Mouse (Mus musculus): Measurements from ENCODE around the gene Slit3.

Slit3 gene

DNA sequence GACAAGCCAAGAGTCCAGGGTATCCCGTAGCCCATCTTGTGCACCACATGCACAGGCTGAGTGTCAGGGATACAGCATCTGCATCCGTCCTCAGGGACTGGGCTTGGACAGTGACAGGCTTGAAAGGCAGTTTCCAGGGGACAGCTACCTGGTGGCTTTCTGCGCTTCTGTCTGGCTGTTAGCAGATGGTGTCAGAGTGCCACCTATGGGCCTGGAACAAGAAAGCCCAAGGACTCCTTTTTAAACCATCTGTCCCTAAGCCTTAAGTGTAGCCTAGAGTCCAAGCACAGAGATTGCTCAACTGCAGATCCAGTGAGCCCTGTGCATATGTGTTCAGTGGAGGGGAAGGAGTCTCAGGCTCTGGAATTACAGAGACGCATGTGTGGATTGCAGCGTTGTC lies 544.0 kb downstream of the Slit3 start:
- DNase-seq: peak; percentile 70

GRCm38 (mm10) chr11:35667428-35667827 lies 546.4 kb downstream of the Slit3 start:
- DNase-seq: peak; percentile 18

- peak; percentile 54 for DNase-seq
Observed at GRCm38 (mm10) chr11:35668138-35668537, 547.1 kb downstream of the Slit3 start.

- DNase-seq: peak; percentile 89
Observed at GRCm38 (mm10) chr11:35668750-35669149, 547.7 kb downstream of the Slit3 start.

GRCm38 (mm10) chr11:35669536-35669935 lies 548.5 kb downstream of the Slit3 start:
- peak; percentile 31 for DNase-seq

DNA sequence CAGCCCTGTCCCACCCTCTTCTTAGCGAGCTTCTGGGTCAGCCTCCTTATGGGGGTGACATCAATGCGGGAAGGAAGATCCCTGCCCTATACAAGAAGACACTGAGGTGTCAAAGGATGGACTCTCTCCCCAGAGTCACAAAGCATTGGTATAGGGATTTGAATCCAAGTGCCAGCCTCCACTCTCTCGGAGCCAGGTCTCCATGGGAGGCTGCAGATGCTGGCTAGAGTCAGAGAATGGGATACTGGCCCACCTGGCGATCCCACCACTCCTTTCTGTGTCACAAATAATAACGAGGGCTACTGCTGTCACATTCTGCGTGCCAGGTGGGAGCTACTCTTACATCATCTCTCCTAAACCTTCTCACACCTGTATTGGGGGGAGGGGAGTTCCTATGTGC lies 549.2 kb downstream of the Slit3 start:
- DNase-seq: no peak

DNA sequence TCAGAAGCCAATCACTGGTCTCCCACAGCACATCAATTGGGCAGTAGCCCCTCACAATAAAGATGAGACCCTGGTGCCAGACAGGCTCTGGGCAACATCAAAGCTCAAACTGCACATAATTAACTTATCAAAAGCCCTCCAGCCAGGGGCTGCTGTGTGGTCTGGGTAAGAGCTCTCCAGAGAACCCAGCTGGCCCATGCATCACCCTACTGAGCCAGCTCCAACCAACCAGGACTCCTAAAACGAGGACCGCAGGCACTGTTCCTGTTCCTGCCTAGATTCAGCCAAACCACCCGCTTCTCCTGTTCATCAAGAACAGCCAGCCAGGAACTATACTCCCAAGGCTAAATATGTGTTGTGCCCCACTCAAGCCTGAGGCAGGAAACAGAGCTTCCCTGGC lies 549.7 kb downstream of the Slit3 start:
- no peak for DNase-seq

- no peak for DNase-seq
Observed at GRCm38 (mm10) chr11:35673050-35673449, 552.0 kb downstream of the Slit3 start.

- DNase-seq: no peak
Observed at GRCm38 (mm10) chr11:35674242-35674641, 553.2 kb downstream of the Slit3 start.

DNA sequence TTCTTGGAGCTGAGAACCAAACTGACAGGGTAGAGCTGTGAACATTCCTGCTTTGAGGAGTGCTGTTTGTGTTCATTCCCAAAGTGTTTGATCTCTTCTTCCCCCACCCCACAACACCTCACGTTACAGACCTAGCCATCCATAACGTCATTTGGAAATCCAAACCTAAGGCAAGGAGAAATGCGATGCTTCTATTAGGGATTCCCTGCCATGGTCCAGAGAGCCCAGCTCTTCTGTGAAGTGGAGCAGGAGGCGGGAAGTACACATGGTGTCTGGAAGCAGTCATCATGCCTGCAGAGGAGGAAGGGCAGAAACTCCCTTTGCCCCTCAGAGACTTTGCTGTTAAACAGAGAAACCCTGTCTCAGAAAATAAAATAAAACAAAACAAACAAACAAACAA lies 555.7 kb downstream of the Slit3 start:
- DNase-seq: no peak

- DNase-seq: no peak
Observed at GRCm38 (mm10) chr11:35679976-35680375, 559.0 kb downstream of the Slit3 start.

DNA sequence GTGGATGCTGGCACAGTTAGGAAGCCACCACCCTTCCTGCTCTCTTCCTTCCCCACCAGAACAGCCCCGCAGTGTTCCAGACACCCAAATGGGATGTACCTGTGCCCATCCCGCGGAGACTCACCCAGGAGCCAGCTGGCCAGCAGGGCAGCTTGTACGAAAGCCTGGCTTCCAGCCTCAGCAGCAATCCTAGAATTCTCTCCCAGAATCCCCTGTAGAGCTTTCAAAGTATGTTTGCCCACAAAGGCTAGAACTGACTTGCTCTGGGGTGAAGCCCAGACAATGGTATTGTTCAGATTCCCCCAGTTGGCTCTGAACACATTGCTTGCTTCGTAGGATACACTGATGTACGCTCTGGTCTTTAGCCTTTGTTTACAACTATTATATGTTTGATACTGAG lies 566.3 kb downstream of the Slit3 start:
- DNase-seq: no peak

GRCm38 (mm10) chr11:35690515-35691281 lies 569.7 kb downstream of the Slit3 start:
- no peak for DNase-seq

- peak; percentile 43 for DNase-seq
Observed at GRCm38 (mm10) chr11:35693136-35693535, 572.1 kb downstream of the Slit3 start.

DNA sequence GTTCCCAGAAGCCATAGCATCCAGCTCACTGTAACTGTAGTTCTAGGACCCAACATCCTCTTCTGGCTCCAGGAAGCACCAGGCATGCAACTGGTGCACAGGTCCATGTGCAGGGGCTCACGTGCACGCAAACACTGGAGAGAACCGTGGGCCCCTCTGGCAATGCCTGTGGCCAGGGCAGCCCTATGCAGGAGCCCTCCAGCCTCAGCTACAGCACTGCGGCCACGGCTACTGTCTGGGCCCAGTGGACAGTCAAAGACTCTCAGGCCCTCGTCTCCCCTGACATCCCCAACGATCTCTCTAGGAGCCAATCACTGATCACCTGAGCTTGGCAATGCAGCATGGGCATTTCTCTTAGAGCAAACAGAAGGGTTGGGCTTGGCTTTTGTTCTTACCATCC lies 572.6 kb downstream of the Slit3 start:
- DNase-seq: no peak

- no peak for DNase-seq
Observed at GRCm38 (mm10) chr11:35697476-35697875, 576.5 kb downstream of the Slit3 start.

DNA sequence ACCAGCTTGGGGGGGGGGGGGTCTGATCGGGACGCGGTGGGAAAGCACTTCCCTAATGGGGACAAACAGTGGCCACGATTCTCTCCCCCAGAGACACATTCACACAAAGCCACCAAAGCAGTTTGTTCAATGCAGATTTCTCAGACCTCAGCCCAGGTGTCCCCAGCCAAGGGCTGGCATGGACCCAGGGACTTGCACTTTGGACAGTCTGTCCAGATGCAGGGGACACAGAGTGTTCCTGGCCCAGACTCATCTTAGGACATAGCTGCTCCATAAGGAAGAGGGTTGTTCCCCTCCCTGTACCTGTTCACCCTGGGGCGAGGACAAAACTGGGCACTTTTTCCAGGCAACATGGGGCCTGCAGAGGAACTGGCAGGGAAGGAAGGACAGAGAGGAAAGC lies 577.9 kb downstream of the Slit3 start:
- DNase-seq: no peak

DNA sequence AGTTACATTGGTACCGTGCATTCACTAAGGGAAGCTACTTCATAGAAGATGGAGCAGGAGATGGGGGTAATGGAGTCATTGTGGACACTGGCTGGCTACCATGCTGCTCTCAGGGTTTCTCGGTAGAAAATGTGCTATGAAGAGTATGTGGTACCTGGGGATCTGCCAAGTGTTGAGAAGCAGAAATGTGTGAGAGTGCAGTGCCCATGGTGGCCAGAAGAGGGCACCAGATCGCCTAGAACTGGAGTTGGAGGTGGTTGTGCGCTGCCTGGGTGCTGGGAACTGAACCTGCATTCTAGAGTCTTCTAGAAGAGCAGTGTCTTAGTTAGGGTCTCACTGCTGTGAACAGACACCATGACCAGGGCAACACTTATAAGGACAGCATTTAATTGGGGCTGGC lies 582.4 kb downstream of the Slit3 start:
- no peak for DNase-seq

GRCm38 (mm10) chr11:35704381-35704780 lies 583.4 kb downstream of the Slit3 start:
- DNase-seq: no peak

GRCm38 (mm10) chr11:35704927-35705326 lies 583.9 kb downstream of the Slit3 start:
- no peak for DNase-seq

DNA sequence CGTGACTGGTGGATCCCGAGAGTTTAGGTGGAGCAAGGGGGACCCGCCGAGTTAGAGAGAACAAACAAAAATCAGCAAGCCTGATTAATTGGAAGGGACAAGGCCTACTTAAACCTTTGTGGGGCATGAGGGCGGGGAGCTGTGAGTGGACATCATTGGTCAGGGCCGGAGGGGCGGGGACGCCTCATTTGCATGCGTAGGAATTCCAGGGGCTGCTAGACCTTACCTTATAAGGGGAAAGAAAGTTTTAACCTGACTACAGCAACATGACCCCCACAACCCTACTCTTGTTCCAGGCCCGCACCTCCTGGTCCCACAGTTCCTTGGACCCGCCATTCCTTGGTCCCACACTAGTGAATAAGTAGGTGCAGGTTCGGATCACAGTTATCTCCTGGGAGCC lies 586.4 kb downstream of the Slit3 start:
- no peak for DNase-seq

GRCm38 (mm10) chr11:35711314-35711713 lies 590.3 kb downstream of the Slit3 start:
- no peak for DNase-seq

- DNase-seq: no peak
Observed at GRCm38 (mm10) chr11:35718881-35719280, 597.9 kb downstream of the Slit3 start.

GRCm38 (mm10) chr11:35723876-35724275 lies 602.9 kb downstream of the Slit3 start:
- DNase-seq: no peak

DNA sequence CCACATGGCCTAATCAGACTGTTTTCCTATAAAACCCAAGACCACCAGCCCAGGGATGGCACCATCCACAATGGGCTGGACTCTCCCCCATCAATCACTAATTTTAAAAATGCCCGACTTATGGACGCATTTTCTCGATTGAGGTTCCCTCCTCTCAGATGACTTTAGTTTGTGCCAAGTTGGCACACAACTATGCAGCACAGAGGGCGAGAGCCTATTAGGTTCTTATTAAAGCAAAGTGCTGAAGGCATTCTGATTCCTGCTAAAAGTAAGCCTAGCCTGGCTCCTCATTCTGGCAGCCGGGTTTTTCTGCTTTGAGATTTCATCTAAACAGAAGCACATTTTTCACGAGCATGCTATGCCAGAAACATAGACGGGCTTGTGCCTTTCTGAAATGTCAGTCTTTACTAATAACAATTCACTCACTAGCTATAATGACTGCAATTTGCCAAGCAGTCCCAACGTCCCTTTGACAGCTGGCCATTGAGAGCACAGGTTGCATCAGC lies 605.4 kb downstream of the Slit3 start:
- no peak for DNase-seq

All from cerebellum, adult 11 months (tissue).